Mouse (Mus musculus) cerebellum, adult 8-10 months (tissue): ENCODE measurements around the gene Mark4.
A peak's percentile ranks its signal among the peaks of the same experiment; 100 is the strongest.

Experiments used
- DNase-seq: peaks from one replicate; pipeline ENCODE4 v3.0.0; 2022

Gene Mark4

GRCm38 (mm10) chr7:19469404-19469803 is 10.8 kb upstream of the Mark4 start:
- DNase-seq = no peak

GRCm38 (mm10) chr7:19468279-19468678 is 9.7 kb upstream of the Mark4 start:
- DNase-seq = no peak

GRCm38 (mm10) chr7:19467638-19468037 is 9.0 kb upstream of the Mark4 start:
- DNase-seq = no peak

- no peak for DNase-seq
Observed at GRCm38 (mm10) chr7:19466602-19467145, 8.1 kb upstream of the Mark4 start.

- no peak for DNase-seq
Observed at GRCm38 (mm10) chr7:19464367-19465307, 6.0 kb upstream of the Mark4 start.

GRCm38 (mm10) chr7:19462884-19463381 is 4.3 kb upstream of the Mark4 start, which contains the start of gene Exoc3l2:
Exoc3l2 (plus strand) TSS chr7:19463331.
- DNase-seq = no peak

- no peak for DNase-seq
Observed at GRCm38 (mm10) chr7:19462443-19462842, 3.8 kb upstream of the Mark4 start.

GRCm38 (mm10) chr7:19461488-19461887 is 2.9 kb upstream of the Mark4 start:
- DNase-seq = peak; percentile 69

GRCm38 (mm10) chr7:19460500-19460899 is 1.9 kb upstream of the Mark4 start:
- DNase-seq = no peak

GRCm38 (mm10) chr7:19459144-19459870 is 686 bp upstream of the Mark4 start:
- DNase-seq = no peak

- DNase-seq = peak; percentile 42
Observed at GRCm38 (mm10) chr7:19458072-19458486, 542 bp downstream of the Mark4 start.

- DNase-seq = peak; percentile 39
Observed at GRCm38 (mm10) chr7:19457414-19458071, 1.1 kb downstream of the Mark4 start.

GRCm38 (mm10) chr7:19456628-19457027 is 2.0 kb downstream of the Mark4 start:
- no peak for DNase-seq

- DNase-seq = no peak
Observed at GRCm38 (mm10) chr7:19455819-19456495, 2.7 kb downstream of the Mark4 start.

GRCm38 (mm10) chr7:19455186-19455585 is 3.4 kb downstream of the Mark4 start:
- no peak for DNase-seq

GRCm38 (mm10) chr7:19449165-19449564 is 9.5 kb downstream of the Mark4 start:
- no peak for DNase-seq

- DNase-seq = peak; percentile 53
Observed at GRCm38 (mm10) chr7:19447689-19448088, 10.9 kb downstream of the Mark4 start.

GRCm38 (mm10) chr7:19444801-19445200 is 13.8 kb downstream of the Mark4 start:
- no peak for DNase-seq

GRCm38 (mm10) chr7:19443344-19443743 is 15.3 kb downstream of the Mark4 start:
- peak; percentile 92 for DNase-seq

GRCm38 (mm10) chr7:19441448-19442091 is 17.1 kb downstream of the Mark4 start:
- no peak for DNase-seq

GRCm38 (mm10) chr7:19437048-19437447 is 21.6 kb downstream of the Mark4 start:
- DNase-seq = no peak

- DNase-seq = no peak
Observed at GRCm38 (mm10) chr7:19436276-19436675, 22.3 kb downstream of the Mark4 start.
